Mouse (Mus musculus) E14TG2a.4 (cell line): ENCODE data around the gene Kcnk1.

Experiments used
- CTCF ChIP-seq: conservative IDR thresholded peaks from 2 replicates; pipeline ENCODE4 v1.5.1; 2014; ENCODE audit warnings: low read length
- NANOG ChIP-seq: IDR thresholded peaks from 2 replicates; pipeline ENCODE4 v1.6.1; 2014; ENCODE audit warnings: borderline replicate concordance, low read length, mixed read lengths
- POU5F1 ChIP-seq: IDR thresholded peaks from 2 replicates; pipeline ENCODE4 v1.6.1; 2014; ENCODE audit warnings: low read length, borderline replicate concordance

GRCm38 (mm10) chr8:126003546-126003945 lies 8.6 kb downstream of the Kcnk1 start:
- TF ChIP-seq CTCF: no peak
- TF ChIP-seq NANOG: no peak
- no peak for TF ChIP-seq POU5F1
